Mouse (Mus musculus): ENCODE measurements around the gene Tnfrsf9.

Gene Tnfrsf9

DNA sequence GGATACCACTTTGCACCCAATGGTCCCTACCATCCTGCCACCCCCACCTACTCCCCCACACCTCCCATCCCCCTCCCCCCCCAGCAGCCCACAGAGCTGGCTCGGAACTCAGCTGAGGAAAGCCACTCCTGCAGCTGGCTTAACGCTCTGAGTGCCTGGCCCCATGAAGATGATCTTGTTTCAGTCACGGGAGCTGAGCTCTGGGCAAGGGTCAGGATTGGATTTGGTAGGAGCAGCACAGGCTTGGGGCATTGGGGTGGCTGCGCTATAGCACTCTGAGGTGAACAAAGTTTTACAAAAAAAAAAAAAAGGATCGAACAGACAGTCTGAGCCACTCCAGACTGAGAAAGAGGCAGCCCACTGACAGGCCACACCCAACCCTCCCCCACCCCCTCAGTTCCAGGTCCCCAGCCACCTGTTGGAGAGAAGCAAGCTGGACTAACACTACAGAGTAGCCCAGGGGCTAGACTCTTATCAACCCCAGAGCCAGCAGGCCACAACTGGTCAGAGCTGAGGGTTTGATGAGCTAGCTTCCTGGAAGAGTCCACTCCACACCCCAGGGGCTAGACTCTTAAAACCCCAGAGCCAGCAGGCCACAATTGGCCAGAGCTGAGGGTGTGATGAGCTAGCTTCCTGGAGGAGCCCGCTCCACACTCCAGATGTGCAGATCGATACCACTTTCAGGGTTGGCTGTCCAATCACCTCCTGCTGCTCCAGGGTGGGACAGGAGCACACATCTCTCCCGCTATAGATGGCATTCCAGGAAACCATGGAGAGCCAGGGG, 19.5 kb upstream of the Tnfrsf9 start:
- no peak for DNase-seq (ENCODE audit: low read depth)

DNA sequence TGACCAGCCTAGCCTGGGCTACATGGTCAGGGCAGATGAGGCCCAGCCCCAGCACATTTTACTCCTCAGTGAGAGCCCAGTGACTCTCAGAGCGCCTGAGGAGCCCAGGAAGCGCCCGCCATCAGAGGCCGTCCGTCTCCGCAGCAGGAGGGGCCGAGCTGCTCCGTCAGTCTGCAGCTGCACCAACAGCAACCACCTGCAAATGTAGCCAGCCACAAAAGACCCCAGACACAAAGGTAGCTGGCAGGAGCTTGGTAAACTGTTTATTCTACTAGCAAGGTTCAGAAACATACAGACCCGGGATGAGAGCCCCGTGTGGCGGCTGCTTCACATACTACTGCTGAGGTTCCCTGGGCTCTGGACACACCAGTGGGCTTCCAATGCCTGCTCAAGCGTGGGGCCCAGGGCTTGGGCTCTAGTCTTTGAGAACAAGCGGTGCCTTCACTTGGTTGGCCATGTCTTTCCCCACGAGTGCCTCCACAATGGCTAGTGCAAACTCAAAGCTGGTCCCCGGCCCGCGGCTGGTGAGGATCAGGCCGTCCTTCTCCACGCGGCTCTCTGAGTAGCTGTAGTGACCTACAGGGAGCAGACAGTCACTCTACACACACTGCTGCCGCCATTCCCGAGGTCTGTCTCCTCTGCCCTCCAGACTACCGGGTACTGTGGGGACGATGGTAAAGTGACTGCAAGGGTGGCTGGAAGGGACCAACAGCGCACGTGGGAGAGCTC, 17.3 kb upstream of the Tnfrsf9 start:
- DNase-seq (ENCODE audit: low read depth): no peak

DNA sequence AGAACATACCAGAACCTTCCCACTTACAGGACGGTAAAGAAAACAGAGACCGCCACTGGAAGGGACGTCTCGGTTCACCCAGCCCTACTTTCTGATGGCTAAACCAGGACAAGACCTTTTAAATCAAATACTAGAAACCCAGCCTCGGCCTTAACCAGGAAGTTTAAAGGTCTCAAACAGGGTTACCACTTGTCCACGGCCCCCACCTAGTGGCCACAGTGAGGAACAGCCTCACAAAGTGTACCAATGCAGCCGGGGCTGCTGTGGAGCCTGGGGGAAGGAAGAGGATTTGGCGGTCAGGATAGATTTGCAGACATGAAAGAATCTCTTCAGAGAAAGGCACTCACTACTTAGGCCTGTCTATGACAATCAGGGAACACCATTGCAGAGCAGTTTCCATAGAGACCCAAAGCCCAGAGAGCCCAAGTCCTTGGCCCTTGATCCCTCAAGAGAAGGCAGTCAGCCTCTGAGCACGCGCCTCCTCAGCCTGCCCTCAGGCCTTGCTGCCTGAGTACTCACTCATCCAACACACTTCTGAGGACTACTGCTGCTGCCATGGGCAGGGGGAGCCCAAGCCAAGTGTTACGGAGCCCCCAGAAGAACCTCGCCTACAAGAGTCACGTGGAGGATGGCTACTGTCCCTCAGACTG, 15.5 kb upstream of the Tnfrsf9 start:
- DNase-seq (ENCODE audit: low read depth): peak; percentile 93

DNA sequence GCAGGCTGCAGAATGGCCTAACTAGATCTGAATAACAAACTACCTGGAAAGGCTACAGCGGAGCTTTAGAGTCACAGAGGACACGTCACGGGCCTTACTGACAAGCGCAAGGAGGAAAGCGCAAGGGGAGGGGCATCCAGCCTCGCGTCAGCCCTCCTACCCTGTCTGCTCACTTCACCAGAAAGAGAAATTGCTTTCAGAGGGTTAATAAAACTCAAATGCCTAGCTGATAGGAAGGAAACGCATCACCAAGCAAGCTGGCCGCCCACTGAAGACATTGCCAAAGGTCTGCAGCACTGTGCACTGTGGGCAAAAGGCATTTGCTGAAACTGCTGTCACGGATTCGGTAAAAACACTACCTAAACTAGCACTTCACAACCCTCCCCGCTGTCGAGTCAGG, 13.9 kb upstream of the Tnfrsf9 start:
- DNase-seq (ENCODE audit: low read depth): no peak

DNA sequence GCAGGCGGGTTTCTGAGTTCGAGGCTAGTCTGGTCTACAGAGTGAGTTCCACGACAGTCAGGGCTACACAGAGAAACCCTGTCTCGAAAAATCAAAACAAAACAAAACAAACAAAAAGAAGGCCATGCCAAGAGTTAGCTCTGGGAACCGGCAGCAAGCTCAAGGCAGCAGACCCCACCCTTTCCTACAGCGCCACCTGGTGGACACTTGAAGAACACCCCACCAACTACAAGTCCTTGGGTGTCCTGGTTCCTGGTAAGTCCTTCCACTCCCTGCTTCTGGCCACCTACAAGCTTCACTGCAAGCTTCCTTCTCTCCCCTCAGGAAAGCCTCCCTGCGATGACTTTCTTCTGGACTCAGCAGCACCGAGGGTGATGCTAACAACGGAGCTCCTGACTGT, 12.7 kb upstream of the Tnfrsf9 start:
- DNase-seq (ENCODE audit: low read depth): peak; percentile 90

DNA sequence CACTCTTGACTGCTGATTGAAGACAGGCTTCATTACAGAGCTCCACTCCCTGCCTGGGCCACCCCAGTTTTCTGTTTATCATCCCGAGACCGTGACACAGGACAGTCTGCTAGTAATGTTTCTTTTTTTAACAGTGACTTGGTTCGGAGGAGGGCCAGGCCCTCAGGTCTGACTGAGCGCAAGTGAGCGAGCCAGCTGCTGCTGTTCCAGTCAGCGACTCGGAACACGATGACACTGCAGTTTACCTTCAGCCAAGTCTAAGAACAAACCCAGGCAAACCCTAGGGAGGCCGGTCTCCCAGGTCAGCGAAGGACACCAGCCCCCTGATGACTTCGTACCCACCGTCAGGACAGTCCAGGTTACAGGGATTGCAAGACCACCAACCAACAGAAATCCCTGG, 12.3 kb upstream of the Tnfrsf9 start:
- DNase-seq (ENCODE audit: low read depth): no peak

DNA sequence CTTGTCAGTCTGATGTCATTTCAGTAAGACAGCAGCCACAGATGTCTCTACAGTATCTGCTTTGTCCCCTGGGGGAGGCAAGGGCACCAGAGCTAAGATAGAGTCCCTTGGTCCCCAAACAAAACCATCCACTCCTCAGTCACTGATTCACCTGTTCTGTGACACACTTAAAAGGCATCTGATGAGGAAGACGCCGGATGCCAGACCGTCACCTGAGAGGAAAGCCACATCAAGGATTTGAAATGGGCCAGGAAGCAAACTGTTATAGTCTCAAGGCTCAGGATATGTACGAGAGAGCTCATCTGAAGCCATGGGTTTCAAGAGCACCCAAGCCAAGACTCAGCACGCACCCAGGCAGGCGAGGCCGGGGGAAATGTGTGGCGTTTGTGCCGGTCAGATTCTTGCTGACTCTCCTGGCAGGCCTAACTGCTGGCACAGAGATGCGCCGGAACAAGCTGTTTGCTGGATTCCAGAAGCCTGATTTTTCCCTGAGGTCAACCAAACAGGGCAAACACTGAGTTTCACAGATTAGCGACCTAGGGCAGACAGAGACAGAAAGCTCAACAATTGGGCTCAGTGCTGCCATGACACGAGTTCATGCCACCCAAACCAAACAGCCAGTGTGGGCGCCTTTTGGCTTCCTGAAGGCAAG, 11.1 kb upstream of the Tnfrsf9 start:
- no peak for DNase-seq (ENCODE audit: low read depth)

DNA sequence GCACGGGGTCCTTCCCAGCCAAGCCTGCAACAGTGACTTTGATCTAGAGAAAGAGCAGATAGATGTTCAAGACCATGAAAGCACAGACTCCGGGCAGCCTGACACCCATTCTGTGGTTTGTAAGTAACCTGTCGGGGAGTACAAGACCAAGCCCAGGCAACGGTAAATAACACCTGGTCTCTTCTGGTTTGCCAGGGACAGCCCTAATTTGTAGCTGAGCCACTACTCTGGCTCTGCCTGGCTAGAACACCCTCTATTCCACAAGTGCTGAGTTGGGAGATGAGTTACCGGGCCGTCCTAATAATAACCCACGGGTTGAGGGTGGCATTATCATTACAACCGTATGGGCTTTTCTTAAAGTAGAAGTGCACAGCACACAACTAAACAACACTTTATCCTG, 7.3 kb upstream of the Tnfrsf9 start:
- no peak for DNase-seq (ENCODE audit: low read depth)

DNA sequence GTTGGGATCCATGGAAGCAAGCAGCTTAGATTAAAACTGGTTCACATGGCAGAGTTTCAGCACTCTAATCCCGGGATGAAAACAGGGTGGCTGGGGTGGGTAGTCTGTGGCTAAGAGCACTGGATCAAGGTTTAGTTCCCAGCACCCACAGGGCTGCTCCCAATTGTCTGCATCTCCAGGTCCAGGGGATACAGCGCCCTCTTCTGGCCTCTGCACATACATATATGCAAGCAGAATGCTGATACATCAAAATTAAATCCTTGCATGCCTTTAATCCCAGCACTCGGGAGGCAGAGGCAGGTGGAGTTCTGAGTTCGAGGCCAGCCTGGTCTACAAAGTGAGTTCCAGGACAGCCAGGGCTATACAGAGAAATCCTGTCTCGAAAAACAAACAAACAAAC, 5.8 kb upstream of the Tnfrsf9 start:
- DNase-seq (ENCODE audit: low read depth): peak; percentile 67

DNA sequence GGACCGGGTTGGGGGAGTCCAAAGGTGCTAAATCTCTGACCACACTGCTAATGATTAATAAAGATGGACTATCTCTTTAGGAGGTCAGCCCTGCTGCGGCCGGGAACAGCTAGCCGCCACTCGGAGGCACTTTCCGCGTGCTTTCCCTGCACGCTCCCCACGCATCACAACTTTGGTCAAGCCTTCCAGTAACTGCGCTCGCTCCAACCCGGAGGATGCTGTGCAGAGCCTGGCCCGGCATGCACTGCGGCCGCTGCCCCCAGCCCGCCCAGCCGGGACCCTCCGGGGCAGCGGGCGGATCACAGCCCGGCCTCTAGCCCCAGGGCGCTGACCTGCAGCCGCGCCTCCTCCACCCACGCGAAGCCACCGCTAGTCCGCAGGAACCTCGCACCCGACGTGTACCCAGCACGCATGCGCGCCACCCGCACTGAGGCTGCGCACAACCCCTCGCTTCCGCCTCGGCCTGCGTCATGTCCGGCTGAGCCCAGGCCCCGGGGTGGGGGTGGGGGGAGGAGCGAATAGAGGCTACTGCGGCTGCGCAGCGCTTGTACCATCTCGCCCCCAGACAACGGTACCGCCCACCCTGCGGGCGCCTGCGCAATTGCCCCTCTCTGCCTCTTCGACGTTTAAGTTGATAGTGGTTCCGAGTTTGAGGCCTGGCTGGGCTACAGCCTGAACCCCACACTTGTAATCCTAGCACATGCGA, 4.8 kb upstream of the Tnfrsf9 start:
- DNase-seq (ENCODE audit: low read depth): peak; percentile 100

DNA sequence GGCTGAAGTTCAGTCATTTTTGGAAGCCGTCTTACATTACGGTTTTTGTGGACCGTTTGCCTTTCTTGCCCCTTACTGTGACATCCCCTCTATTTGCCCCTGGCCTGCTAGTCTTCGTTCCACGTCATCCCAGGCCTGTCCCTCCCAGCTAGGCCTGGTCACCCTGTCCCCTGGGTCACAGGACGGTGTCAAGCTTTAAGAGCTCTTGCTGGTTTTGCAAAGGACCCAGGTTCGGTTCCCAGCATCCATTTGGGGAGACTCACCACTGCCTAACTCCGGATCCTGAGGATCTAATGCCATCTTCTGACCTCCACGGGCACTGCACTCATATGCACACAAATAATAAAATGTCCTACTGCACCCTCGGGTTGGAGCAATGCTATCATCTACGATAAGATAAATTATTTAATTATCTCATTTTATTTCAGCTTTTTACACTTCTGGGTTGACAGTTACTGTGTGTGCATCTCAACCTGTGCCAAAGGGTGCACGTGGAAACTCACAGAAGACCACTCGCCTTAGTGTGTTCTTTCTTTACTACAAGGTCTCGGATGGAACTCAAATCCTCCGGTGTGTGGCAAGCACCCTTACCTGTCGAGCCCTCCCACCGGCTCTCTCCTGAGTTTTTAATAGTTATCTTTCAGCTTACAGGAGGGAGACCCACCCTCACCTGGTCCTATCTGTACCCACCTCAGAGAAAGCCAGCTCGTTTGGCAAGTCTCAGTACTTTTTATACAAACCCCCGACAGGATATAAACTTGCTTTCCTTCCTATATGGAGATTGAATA, 4.0 kb upstream of the Tnfrsf9 start:
- no peak for DNase-seq (ENCODE audit: low read depth)

DNA sequence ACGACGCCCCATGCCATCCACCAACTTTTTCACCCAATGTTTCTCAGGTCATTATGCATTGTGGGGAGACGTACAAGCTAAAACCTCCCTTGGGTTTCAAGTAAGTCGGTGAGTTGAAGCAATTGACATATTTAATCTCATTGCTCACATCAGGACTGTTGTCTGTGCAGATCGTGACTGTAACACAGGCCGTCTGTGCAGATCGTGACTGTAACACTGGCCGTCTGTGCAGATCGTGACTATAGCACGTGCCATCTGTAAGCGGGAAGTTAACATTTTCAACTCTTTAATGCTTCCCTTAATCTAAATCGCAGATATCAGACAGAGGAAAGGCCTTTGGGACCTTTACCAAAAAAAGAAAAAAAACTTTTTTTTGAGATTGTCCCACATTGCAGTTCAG, 619 bp upstream of the Tnfrsf9 start:
- DNase-seq (ENCODE audit: low read depth): peak; percentile 72

DNA sequence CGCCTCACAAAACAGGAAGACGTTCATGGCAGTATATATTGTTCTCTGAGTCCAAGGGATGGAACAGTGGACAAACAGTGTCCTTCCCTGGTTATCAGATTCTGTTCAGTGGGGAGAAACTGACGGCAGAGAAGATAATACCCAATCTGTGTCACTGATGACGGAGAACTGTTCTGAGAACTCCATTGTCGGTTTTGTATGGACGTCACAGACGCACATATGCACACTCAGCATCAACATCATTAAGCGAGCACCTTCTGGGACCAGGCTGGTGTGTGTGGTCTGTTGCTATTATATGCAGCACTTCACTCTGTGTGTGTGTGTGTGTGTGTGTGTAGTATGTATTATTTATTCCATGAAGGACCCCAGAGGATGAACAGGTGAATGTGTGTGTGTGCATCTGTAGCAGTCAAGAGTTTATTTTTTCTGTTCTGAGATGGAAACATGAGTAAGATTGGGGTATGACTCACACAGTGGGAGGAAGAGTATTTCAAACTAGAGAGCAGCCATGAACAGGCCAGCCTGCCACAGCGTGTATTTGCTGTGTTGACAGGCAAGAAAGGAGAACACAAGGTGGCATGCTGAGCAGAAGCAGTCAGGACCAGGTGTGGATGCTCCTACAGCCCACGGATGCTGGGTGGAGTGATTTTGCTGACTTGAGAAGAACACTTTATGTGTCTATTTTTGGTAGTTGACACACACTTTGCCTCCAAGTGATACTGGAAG, 982 bp downstream of the Tnfrsf9 start:
- peak; percentile 95 for DNase-seq (ENCODE audit: low read depth)

DNA sequence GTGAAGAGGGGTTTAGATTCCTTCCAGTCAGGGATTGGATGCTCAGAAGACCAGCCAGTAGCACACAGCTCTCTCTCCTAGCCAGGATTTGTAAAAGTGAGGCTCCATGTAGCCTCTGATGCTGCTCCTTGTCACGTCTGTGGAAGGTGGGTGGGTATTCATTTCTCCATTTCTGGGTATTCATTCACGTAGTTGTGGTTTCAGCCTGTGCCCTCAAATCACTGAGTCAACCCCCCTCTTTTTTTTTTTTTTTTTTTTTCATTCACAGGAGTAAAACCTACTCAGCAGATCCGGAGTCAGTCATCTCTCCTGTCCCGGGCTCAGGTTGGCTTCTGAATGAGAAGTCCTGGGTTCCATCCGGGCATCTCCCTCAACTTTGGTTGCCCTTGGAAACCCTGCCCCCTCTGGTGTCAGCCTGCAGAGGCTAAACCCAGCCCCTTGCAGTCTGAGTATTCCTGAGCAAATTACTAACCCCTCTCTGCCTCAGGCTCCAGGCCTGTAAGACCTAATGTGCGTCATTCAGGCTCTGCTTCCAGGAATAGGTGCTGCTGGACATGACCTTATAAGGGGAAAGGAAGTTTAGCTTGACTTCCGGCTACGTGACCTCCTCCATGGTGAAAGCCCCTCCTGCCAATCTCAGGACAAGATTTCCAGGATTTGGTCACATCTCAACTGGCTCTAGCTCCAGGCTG, 3.1 kb downstream of the Tnfrsf9 start:
- DNase-seq (ENCODE audit: low read depth): peak; percentile 90

DNA sequence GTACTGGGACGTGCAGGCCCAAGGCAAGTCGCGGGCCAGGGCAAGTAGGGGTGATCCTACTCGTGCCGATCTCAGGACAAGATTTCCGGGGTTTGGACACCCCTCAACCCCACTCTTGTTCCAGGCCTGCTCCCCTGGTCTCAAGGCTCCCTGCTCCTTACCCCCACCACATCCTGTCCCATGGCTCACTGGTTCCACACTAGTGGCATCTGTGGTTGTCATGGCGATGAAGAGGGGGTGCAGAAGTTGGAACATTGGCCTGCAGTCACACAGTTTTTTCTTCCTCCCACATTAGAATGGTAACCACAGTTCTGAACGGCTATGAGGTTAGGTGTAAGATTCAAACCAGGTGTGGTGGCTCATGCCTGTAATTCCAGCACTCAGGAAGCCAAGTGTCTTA, 6.8 kb downstream of the Tnfrsf9 start:
- peak; percentile 88 for DNase-seq (ENCODE audit: low read depth)

DNA sequence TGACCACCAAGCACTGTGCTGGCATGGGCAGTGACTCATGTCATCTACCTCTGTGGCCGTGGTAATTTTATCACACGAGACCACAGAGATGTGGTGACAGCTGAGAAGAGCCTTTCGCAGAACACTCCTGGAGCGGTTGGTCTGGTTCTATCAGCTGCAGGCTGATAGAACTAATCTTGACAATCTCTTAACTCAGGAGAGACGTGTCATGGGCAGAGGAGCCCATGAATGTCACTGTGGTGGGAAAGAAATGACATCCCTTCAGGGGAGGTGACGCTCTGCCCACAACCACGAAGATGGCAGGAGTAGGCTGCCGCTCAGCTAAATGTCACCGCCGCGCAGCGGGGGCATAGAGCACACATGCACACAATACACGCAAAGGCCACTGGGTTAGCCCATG, 9.9 kb downstream of the Tnfrsf9 start:
- DNase-seq (ENCODE audit: low read depth): peak; percentile 94

DNA sequence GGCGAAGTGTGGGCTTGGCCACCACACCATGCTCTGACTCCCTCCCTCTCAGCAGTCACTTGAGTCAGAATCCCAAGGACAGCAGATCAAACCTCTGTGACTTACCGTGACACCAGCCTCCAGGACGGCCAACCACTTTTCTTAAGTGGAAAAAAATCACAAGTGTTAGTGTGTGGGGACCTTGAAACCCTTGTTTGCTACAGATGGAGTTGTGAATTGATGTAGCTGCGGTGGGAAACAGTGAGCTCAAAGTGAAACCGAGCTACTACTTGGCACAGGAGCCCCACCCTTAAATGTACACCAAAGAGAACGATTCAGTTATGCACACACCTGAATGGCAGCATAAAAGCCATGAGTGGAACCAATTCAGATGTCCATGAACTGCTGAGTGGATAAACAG, 10.6 kb downstream of the Tnfrsf9 start:
- peak; percentile 92 for DNase-seq (ENCODE audit: low read depth)

DNA sequence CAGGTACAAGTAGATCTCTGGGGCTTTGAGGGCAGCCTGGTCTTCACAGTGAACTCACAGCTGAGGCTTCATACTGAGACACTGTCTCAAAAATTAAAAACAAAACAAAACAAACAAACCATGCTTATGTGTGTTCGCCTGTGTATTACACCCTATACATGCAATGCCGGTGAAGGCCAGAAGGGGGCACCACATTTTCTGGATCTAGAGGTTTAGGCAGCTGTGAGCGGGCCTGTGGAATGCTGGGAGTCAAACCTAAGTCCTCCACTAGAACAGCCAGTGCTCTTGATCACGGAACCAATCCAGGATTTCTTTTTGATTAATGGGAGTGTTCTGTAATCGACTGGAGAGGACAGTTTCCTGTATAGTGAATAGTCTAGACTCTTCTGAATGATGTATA, 11.6 kb downstream of the Tnfrsf9 start:
- DNase-seq (ENCODE audit: low read depth): peak; percentile 88

DNA sequence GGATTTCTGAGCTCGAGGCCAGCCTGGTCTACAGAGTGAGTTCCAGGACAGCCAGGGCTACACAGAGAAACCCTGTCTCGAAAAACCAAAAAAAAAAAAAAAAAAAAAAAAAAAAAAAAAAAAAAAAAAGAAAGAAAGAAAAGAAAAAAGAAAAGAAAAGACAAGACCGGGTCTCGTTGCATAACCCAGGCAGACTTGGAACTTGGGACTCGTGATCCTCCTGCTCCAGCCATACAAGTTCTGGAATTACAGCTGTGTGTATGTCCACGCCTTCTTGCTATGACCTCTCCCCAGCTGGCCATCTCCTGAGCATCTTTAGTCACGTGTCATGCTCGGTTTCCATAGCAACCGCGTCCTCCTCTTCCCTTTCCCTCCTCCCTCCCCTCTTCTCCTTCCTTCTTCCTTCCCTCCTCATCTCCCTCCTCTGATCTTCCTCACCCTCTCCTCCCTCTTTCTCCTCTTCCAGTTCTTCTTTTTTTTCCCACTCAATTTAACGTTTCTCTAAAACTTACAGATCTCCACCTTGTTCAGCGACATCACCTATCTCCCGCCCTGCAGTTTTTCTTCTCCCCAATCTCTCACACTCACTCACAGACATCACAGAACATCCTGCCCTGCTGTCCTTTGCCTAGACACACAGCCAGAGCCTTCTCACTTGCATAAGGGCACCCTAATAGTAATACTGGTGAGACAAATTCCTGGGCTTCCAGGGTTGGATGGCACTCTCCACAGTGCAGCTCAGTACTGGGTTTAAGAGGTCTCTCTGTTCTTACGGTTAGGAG, 12.8 kb downstream of the Tnfrsf9 start:
- peak; percentile 89 for DNase-seq (ENCODE audit: low read depth)

Data from induced T-regulatory cell, adult 2 months (primary cell).